Mouse (Mus musculus): ENCODE results near the gene Lpo.

DNA sequence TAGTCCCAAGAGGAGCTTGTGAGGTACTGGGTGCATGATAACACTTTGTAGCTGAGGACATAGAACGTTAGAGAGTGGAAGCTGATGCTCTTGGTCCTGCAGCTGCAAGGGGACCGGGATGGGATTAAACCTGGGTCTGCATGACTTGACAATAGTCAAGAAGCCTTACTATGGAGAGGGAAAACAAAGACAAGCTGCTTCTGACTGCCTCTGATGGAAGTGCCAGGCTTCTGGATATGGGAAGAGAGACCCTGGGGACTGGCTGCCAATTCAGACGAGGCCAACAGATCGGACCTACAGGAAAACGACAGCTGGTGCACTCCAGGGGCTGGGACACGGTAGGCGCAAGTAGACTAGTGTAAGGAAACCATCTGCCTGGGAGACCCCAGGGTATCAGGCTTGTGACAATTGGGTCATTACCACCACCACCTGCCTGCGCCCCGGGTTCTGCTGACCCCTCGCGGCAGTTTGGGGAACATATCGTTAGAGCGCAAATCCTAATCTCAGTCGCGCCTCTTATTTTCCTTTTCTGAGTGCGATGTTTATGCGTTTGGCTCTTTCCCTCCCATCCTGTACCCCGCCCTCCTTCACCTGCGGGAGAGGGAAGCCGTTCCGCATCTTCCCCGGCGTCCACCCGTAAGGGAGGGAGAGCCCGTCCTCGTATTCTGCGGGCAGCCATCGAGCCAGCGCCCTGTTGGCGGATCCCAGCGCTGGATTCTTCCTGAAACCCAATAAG is 11.2 kb downstream of the Lpo start:
- TF ChIP-seq CTCF (IDR thresholded peaks at IDR 0.05; ENCODE audit: extremely low read depth, insufficient read depth, low read length) (peak; percentile 64), POLR2A (IDR thresholded peaks at IDR 0.05; ENCODE audit: extremely low read depth, insufficient read depth, low read length) (no peak)
